Mouse (Mus musculus) WW6 (cell line): ENCODE measurements at regions not wholly inside any gene's neighbourhood (a gene's known extent, or its start where the extent isn't known, plus 50 kb on each side); places are given as distances from the start of the nearest gene placed in this dataset.

Experiments
- DNase-seq: peaks from one replicate; pipeline ENCODE4 v3.0.0-alpha.2; 2013; ENCODE audit warnings: low read depth, low spot score

GRCm38 (mm10) chr2:61527127-61527526, 51.3 kb upstream of the Tank start:
- no peak for DNase-seq

- no peak for DNase-seq
Measured at GRCm38 (mm10) chr2:61524060-61524734, 54.2 kb upstream of the Tank start.

- DNase-seq = no peak
Measured at GRCm38 (mm10) chr2:61514445-61515123, 63.8 kb upstream of the Tank start.

- DNase-seq = no peak
Measured at GRCm38 (mm10) chr2:61513787-61514444, 64.5 kb upstream of the Tank start.

GRCm38 (mm10) chr2:61503594-61503993, 74.8 kb upstream of the Tank start:
- no peak for DNase-seq

GRCm38 (mm10) chr2:61501922-61502321, 76.5 kb upstream of the Tank start:
- no peak for DNase-seq

- DNase-seq = no peak
Measured at GRCm38 (mm10) chr2:61499266-61499665, 79.1 kb upstream of the Tank start.

- DNase-seq = no peak
Measured at GRCm38 (mm10) chr2:61497930-61498329, 80.5 kb upstream of the Tank start.

- DNase-seq = no peak
Measured at GRCm38 (mm10) chr2:61496968-61497367, 81.4 kb upstream of the Tank start.

GRCm38 (mm10) chr2:61493918-61494712, 84.3 kb upstream of the Tank start:
- peak; percentile 22 for DNase-seq

GRCm38 (mm10) chr2:61492043-61492743, 86.2 kb upstream of the Tank start:
- DNase-seq = peak; percentile 9

GRCm38 (mm10) chr2:61490436-61491109, 87.8 kb upstream of the Tank start:
- peak; percentile 13 for DNase-seq

- no peak for DNase-seq
Measured at GRCm38 (mm10) chr2:61489762-61490161, 88.6 kb upstream of the Tank start.

GRCm38 (mm10) chr2:61483820-61484219, 94.6 kb upstream of the Tank start:
- no peak for DNase-seq

GRCm38 (mm10) chr2:61476648-61477047, 101.7 kb upstream of the Tank start:
- no peak for DNase-seq

GRCm38 (mm10) chr2:61474626-61475025, 103.8 kb upstream of the Tank start:
- no peak for DNase-seq

- DNase-seq = no peak
Measured at GRCm38 (mm10) chr2:61470521-61470920, 107.9 kb upstream of the Tank start.

GRCm38 (mm10) chr2:61470064-61470463, 108.3 kb upstream of the Tank start:
- DNase-seq = no peak

GRCm38 (mm10) chr2:61455902-61456301, 122.5 kb upstream of the Tank start:
- peak; percentile 38 for DNase-seq

GRCm38 (mm10) chr2:61454729-61455128, 123.7 kb upstream of the Tank start:
- no peak for DNase-seq

GRCm38 (mm10) chr2:61454311-61454728, 124.1 kb upstream of the Tank start:
- DNase-seq = peak; percentile 47
